Mouse (Mus musculus): ENCODE data around the gene Rprml. TPM values are rescaled to one million over a fixed set of nuclear protein-coding genes. Genes with fewer than 3 reads are reported as not detected.
A peak's percentile ranks its signal among the peaks of the same experiment; 100 is the strongest.
"Not testable (repeated sequence)": the region's sequence is repeated elsewhere in the genome, so short reads cannot be mapped to it uniquely, and the experiment has no call there.

The Rprml gene
- polyA plus RNA-seq, 1 experiment from 2014 or later = not detected

DNA sequence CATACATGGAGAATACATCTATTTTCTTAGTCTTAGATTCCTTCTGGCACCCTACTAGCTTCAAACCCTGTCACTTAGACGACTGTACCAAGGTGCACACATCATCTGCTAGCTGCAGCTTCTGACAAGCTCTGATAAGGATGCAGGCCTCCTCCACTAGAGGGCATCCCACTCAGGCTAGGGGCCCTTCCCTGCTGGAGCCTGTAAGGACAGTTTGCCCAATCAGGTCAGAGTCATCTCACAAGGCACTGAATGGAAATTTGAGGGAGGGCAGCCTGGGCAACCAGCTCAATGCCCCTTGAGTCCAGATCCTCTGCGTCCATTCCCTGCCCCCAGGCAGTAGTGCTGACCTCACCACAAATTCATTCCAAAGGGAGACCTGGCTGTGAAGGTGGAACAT is 27.7 kb downstream of the Rprml start:
- H3K27me3 ChIP-seq (ENCODE audit: control insufficient read depth, insufficient read depth, low read depth, low read length); H3K27ac ChIP-seq (ENCODE audit: low read length); ATAC-seq (ENCODE audit: low read depth); H3K4me2 ChIP-seq (ENCODE audit: low read depth, low read length); H3K9ac ChIP-seq (ENCODE audit: low read length); H3K4me3 ChIP-seq (ENCODE audit: low read length); H3K4me1 ChIP-seq (replicated peaks; ENCODE audit: control insufficient read depth, insufficient read depth, low read length); H3K9me3 ChIP-seq (ENCODE audit: control insufficient read depth, low read length): not testable (repeated sequence)
- WGBS = 36% methylated on average over 2 of the region's 2 CpGs
- peaks cover 34% of the 10 kb centered on the region for H3K36me3 ChIP-seq (ENCODE audit: control insufficient read depth, insufficient read depth, low read length)

DNA sequence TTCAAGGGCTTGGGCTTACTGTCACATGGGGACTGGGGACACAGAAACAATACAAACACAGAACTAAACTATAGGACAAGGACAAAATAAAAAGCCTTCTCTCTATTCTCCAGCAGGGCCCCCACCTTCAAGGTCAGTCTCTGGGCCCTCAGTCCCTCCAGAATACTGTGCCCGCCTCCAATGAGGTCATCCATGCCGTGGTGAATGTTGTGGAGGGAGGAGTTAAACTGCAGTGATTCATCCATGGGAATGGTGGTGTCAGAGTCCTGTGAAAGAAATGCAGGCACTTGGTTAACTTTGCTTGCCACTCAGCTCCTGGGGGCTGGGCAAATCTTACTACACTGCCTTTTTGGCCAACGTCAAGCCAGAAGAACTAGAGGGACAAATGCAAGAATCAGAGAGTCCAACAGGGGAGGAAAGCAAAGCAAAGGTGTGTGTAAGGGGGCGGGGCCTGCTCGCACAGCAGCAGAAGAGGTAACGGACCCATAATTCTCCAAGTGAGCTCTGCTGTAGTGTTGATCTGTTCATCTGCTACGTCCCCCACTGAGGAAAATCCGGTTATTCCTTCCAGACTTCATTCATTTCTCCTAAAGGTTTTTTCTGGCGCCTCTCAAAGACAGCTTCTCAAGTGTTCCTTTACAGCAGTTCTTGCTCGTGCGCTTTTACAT is 34.4 kb downstream of the Rprml start:
- H3K9me3 ChIP-seq (ENCODE audit: control insufficient read depth, low read length) = no peaks in the 10 kb centered on the region
- no peaks in the 10 kb centered on the region for H3K4me1 ChIP-seq (replicated peaks; ENCODE audit: control insufficient read depth, insufficient read depth, low read length)
- H3K27ac ChIP-seq (ENCODE audit: low read length) = no peak overlapping the region
- no peak overlapping the region for H3K9ac ChIP-seq (ENCODE audit: low read length)
- WGBS = 79% methylated on average over 11 of the region's 11 CpGs
- H3K4me3 ChIP-seq (ENCODE audit: low read length) = no peak overlapping the region
- no peak overlapping the region for H3K4me2 ChIP-seq (ENCODE audit: low read depth, low read length)
- ATAC-seq (ENCODE audit: low read depth) = no peak
- no peaks in the 10 kb centered on the region for H3K27me3 ChIP-seq (ENCODE audit: control insufficient read depth, insufficient read depth, low read depth, low read length)
- H3K36me3 ChIP-seq (ENCODE audit: control insufficient read depth, insufficient read depth, low read length) = peaks cover 61% of the 10 kb centered on the region

DNA sequence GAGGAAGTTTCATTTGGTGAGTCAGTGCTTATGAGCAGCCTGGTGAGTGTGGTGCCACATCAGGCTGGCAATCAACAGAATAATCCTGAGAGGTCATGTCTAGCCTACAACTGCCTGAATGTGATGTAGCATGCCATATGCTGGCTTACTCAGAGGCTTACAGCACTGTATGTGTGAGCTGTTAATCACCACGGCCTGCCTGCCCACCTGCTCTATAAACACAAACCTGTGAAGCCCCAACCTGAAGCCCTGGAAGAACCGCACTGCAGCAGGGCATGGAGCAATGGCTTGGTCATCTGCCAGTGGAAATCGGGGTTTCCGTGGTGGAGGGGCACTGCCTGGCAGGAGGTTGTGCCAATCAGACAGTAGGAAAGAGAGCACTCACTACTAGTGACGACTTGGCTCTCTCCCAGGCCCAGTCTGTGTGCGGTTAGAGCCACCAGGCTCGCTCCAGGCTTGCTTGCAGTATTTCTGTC is 35.9 kb downstream of the Rprml start:
- 86% methylated on average over 7 of the region's 7 CpGs for WGBS
- peaks cover 52% of the 10 kb centered on the region for H3K36me3 ChIP-seq (ENCODE audit: control insufficient read depth, insufficient read depth, low read length)
- no peak overlapping the region for H3K27ac ChIP-seq (ENCODE audit: low read length)
- H3K27me3 ChIP-seq (ENCODE audit: control insufficient read depth, insufficient read depth, low read depth, low read length) = no peaks in the 10 kb centered on the region
- H3K9me3 ChIP-seq (ENCODE audit: control insufficient read depth, low read length) = no peaks in the 10 kb centered on the region
- no peak overlapping the region for H3K4me2 ChIP-seq (ENCODE audit: low read depth, low read length)
- ATAC-seq (ENCODE audit: low read depth) = no peak
- H3K4me3 ChIP-seq (ENCODE audit: low read length) = no peak overlapping the region
- H3K4me1 ChIP-seq (replicated peaks; ENCODE audit: control insufficient read depth, insufficient read depth, low read length) = no peaks in the 10 kb centered on the region
- H3K9ac ChIP-seq (ENCODE audit: low read length) = no peak overlapping the region

DNA sequence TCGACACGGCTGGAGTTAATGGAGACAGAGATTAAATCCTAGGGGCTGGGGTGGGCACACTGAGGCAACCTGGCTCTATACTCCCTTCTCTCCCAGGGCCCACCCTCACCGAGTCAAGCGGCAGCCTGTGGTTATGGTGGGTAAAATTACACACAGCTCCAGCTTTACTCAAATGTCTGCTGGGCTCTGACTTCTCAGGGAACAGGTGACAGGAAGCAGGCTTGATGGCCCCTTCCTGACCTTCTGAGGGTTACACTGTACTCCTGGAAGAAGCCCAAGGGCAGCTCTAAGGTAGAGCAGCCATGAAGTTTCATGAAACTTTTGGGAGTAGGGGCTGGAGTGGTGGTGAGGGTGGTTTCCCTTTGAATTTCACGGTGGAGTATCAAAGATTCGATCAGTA is 37.3 kb downstream of the Rprml start:
- H3K27me3 ChIP-seq (ENCODE audit: control insufficient read depth, insufficient read depth, low read depth, low read length) = no peaks in the 10 kb centered on the region
- no peak overlapping the region for H3K9ac ChIP-seq (ENCODE audit: low read length)
- H3K4me3 ChIP-seq (ENCODE audit: low read length) = no peak overlapping the region
- no peak overlapping the region for H3K27ac ChIP-seq (ENCODE audit: low read length)
- ATAC-seq (ENCODE audit: low read depth) = no peak
- no peak overlapping the region for H3K4me2 ChIP-seq (ENCODE audit: low read depth, low read length)
- H3K9me3 ChIP-seq (ENCODE audit: control insufficient read depth, low read length) = no peaks in the 10 kb centered on the region
- 87% methylated on average over 6 of the region's 6 CpGs for WGBS
- peaks cover 42% of the 10 kb centered on the region for H3K36me3 ChIP-seq (ENCODE audit: control insufficient read depth, insufficient read depth, low read length)
- H3K4me1 ChIP-seq (replicated peaks; ENCODE audit: control insufficient read depth, insufficient read depth, low read length) = no peaks in the 10 kb centered on the region

DNA sequence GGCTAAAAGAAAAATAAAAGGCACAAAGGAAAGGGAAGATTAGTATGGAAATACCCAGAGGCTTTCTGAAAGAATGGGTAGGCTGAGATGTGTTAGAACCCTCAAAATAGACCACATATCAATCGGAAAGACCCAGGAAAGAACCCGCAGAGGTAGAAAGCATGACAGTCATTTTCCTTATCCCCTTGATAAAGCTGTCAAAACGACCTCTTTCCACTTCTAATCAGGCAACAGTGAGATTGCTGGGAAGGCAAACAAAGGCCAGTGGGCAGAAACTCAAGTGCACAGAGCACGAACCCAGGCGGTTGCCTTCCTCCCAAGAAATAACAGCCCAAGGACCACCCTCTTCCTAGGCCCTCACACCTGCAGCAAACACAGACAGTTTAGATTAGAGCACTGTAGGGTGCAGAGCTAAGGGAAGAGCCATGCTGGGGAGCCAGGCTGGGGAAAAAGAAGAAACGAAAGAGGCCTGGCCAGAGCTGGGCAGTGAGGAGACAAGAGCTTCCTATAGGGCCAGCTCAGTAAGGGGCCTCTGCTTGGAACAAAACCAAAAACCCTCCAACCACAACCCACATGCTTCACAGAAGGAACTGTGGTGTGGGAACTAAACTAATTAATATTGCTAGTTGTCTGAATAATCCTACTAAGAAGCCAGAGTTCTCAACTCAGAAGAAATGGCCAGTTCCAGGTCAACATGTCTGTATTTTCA is 39.1 kb downstream of the Rprml start:
- H3K9ac ChIP-seq (ENCODE audit: low read length) = no peak overlapping the region
- peaks cover 29% of the 10 kb centered on the region for H3K36me3 ChIP-seq (ENCODE audit: control insufficient read depth, insufficient read depth, low read length)
- no peak overlapping the region for H3K27ac ChIP-seq (ENCODE audit: low read length)
- WGBS = 61% methylated on average over 6 of the region's 6 CpGs
- no peak for ATAC-seq (ENCODE audit: low read depth)
- H3K4me3 ChIP-seq (ENCODE audit: low read length) = no peak overlapping the region
- H3K4me2 ChIP-seq (ENCODE audit: low read depth, low read length) = no peak overlapping the region
- H3K27me3 ChIP-seq (ENCODE audit: control insufficient read depth, insufficient read depth, low read depth, low read length) = no peaks in the 10 kb centered on the region
- H3K4me1 ChIP-seq (replicated peaks; ENCODE audit: control insufficient read depth, insufficient read depth, low read length) = no peaks in the 10 kb centered on the region
- H3K9me3 ChIP-seq (ENCODE audit: control insufficient read depth, low read length) = no peaks in the 10 kb centered on the region

DNA sequence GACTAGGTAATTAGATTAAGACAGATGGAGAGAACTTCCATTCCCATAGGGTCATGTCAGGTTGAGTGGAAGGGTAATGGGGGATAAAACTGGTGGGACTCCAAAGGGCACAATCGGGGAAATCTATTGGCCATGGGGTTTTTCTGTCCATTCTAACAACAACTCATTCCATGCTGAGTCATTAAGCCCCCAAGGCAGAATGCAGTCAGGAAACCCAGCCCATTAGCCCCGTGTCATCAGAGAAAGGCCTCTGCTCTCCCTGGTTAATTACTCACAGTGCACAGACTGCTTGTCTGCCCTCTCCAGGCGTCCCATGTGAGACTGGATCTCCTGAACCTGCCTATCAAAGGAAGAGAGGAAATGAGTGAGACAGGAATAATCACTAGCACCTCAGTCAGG is 39.6 kb downstream of the Rprml start:
- Histone ChIP-seq H3K9ac (ENCODE audit: low read length) (no peak overlapping the region), H3K27ac (ENCODE audit: low read length) (no peak overlapping the region), H3K27me3 (ENCODE audit: control insufficient read depth, insufficient read depth, low read depth, low read length) (no peaks in the 10 kb centered on the region), H3K4me2 (ENCODE audit: low read depth, low read length) (no peak overlapping the region), H3K36me3 (ENCODE audit: control insufficient read depth, insufficient read depth, low read length) (peaks cover 24% of the 10 kb centered on the region), H3K4me3 (ENCODE audit: low read length) (no peak overlapping the region), H3K9me3 (ENCODE audit: control insufficient read depth, low read length) (no peaks in the 10 kb centered on the region), H3K4me1 (replicated peaks; ENCODE audit: control insufficient read depth, insufficient read depth, low read length) (no peaks in the 10 kb centered on the region)
- no peak for ATAC-seq (ENCODE audit: low read depth)
- 46% methylated on average over 3 of the region's 3 CpGs for WGBS

DNA sequence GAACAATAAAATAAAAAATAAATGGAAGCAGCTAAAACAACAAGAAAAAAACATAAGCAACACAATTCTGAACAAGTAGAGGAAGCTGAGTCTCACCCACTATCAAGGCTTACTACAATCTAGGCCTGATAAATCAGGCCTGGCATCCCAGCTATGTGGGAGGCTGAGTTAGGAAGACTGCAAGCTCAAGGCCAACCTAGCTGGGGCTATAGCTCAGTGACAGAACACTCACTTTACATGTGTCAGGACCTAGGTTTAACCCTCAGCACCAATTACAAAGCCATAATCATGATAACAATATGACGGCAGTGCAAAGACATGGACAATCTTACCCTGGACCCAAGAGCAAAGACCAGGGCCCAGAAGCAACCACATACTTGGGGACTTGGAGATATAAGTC is 41.7 kb downstream of the Rprml start:
- no peaks in the 10 kb centered on the region for H3K9me3 ChIP-seq (ENCODE audit: control insufficient read depth, low read length)

DNA sequence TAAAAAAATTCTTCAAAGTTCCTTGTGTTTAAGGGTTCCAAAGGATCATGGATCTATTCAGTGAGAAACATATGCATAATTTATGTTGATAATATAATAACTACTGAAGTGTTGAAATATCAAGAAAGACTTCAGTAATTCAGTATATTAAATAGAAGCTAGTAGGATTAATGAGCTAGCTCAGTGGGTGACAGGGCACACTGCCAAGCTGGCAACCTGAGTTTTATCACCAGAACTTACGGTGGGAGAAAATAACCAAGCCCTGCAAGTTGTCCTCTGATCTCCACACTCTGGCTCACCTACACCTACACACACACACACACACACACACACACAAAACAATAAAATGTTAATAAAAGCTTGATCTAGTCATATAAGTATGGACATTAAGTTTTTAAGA is 43.9 kb downstream of the Rprml start:
- Histone ChIP-seq H3K9me3 (ENCODE audit: control insufficient read depth, low read length) (no peaks in the 10 kb centered on the region), H3K4me3 (ENCODE audit: low read length) (no peak overlapping the region), H3K36me3 (ENCODE audit: control insufficient read depth, insufficient read depth, low read length) (no peaks in the 10 kb centered on the region; the same call in 1 of the 2 replicates), H3K27me3 (ENCODE audit: control insufficient read depth, insufficient read depth, low read depth, low read length) (no peaks in the 10 kb centered on the region), H3K27ac (ENCODE audit: low read length) (no peak overlapping the region), H3K9ac (ENCODE audit: low read length) (no peak overlapping the region), H3K4me1 (replicated peaks; ENCODE audit: control insufficient read depth, insufficient read depth, low read length) (0 out of 2 replicates have a peak, but pooled peaks cover under 1% of the 10 kb centered on the region), H3K4me2 (ENCODE audit: low read depth, low read length) (no peak overlapping the region)
- WGBS = 67% methylated on average over 1 of the region's 1 CpGs
- ATAC-seq (ENCODE audit: low read depth) = no peak

More for the DNA sequence above, 41.7 kb downstream of the Rprml start:
- ATAC-seq (ENCODE audit: low read depth) = no peak
- Histone ChIP-seq H3K36me3 (ENCODE audit: control insufficient read depth, insufficient read depth, low read length) (peaks cover 12% of the 10 kb centered on the region), H3K27me3 (ENCODE audit: control insufficient read depth, insufficient read depth, low read depth, low read length) (no peaks in the 10 kb centered on the region), H3K27ac (ENCODE audit: low read length) (no peak overlapping the region), H3K4me3 (ENCODE audit: low read length) (no peak overlapping the region), H3K9ac (ENCODE audit: low read length) (no peak overlapping the region), H3K4me1 (replicated peaks; ENCODE audit: control insufficient read depth, insufficient read depth, low read length) (no peaks in the 10 kb centered on the region), H3K4me2 (ENCODE audit: low read depth, low read length) (no peak overlapping the region)
- 79% methylated on average over 1 of the region's 1 CpGs for WGBS

DNA sequence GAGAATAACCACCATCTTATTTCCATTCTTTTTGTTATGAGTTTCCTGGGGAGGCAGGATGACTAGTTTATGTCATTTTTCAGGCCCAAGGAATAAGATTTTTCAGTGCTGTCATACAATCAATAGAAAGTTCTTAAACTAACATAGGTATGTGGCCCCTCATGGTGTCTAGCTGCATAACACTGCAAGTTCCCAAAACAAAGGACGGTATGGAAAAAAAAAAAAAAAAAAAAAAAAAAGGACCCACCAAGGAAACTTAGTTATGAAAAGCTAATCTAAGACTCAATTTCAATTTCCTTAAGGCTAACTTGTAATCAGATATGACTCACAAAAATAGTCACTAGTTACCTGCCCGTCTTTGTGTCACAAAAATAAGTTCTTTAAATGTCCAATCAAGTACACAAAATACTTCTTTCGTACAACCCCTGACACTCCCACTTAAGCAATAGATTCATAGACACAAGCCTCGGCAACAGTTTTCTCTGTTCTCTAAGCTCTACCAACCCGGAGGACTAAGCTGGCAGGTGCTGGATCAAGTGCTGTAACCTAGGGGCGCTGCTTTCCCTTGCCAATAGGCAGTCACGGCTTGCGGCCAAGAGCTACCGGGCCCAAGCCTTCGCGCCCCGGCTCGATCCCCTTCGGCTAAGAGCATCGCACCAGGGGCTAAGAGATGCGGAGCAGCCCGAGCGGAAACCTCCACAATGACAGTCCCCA is 47.6 kb downstream of the Rprml start:
- peak overlapping the region; percentile 99 for H3K27ac ChIP-seq (ENCODE audit: low read length)
- H3K9me3 ChIP-seq (ENCODE audit: control insufficient read depth, low read length) = no peaks in the 10 kb centered on the region
- H3K4me3 ChIP-seq (ENCODE audit: low read length) = peak overlapping the region; percentile 94
- ATAC-seq (ENCODE audit: low read depth) = peak; percentile 59
- no peaks in the 10 kb centered on the region for H3K36me3 ChIP-seq (ENCODE audit: control insufficient read depth, insufficient read depth, low read length)
- peak overlapping the region; percentile 92 for H3K9ac ChIP-seq (ENCODE audit: low read length)
- 0 out of 2 replicates have a peak, but pooled peaks cover 4% of the 10 kb centered on the region for H3K4me1 ChIP-seq (replicated peaks; ENCODE audit: control insufficient read depth, insufficient read depth, low read length)
- H3K4me2 ChIP-seq (ENCODE audit: low read depth, low read length) = peak overlapping the region; percentile 71
- no peaks in the 10 kb centered on the region for H3K27me3 ChIP-seq (ENCODE audit: control insufficient read depth, insufficient read depth, low read depth, low read length)
- WGBS = under 1% methylated on average over 18 of the region's 18 CpGs

Data from lung, embryonic 16.5 days (tissue).